Mouse (Mus musculus): ENCODE results near the gene Syt12.

- TF ChIP-seq CTCF (IDR thresholded peaks at IDR 0.05; ENCODE audit: extremely low read depth, insufficient read depth, insufficient read length, insufficient replicate concordance) = no peak
- no peak for TF ChIP-seq POLR2A (IDR thresholded peaks at IDR 0.05; ENCODE audit: low read depth, low read length)
Observed at GRCm38 (mm10) chr19:4504830-4505229, 27.6 kb upstream of the Syt12 start.

Data from spleen, adult 2 months (tissue).